In the genomic region with DNA sequence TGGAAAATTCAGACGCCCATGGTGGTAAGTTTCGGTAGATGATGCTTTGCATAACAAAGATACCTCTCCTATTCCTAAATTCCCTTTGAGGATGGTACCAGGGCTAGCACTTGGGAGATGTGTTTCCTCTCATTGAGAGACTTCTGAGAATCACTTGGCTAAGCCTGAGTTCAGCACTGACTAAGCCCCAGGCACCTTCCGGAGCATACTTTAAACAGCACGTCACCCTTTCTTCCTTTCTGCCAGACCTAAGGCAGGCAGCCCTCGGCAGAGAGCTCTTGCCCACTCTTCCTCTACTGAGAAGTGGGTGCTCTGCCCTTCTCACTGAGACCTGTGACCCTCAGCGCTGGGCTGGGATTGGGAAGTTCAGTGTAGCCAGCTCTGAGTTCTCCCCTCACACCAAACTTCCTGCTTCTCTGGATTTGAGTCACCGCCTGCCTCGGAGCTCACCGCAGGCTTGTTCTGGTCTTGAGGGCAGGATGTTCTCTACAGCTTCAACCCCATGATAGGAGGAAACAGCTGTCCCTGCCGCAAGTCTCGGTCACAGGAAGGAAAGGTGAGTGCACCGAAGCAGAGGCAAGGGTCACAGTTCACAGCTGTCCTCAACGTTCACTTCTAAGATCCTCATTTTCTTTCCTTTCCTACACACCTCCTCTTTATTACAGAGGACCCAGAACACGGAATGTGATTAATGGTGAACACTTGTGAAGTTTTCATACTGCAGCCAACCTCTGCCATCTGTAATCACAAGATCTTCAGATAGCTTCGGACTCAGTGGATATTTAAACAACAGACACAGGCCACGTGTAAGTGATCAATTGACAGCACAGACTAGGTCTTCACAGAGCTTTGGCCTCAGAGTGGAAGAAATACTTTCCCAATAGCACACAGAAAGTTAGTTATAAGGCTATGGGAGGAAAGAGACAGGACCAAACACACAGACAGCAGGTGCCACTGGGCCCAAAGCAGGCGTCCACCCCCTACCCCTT, we compare ENCODE assay signal across 9 mouse cellular contexts. TPM values are rescaled to one million over a fixed set of nuclear protein-coding genes. Genes with fewer than 3 reads are reported as not detected.
DNase-seq lines count a peak whose midpoint lies in the region; ATAC-seq and TF ChIP-seq lines count a peak whose summit lies in the region.
"Had no signal": no experiment of that assay in that cellular context is flagged by ENCODE, and none has a peak within 500 bp of the region (broad histone marks: within the 10 kb centered on the region; RNA-seq: fewer than 3 reads in every experiment).

No protein-coding gene starts in this region.

- no peak for TF ChIP-seq CTCF in spleen, adult 2 months (IDR thresholded peaks at IDR 0.05; ENCODE audit: extremely low read depth, insufficient read depth, insufficient read length, insufficient replicate concordance)

- WGBS in liver, embryonic 16.5 days (ENCODE audit: insufficient replicate concordance) = 20% methylated on average over 17 of the region's 17 CpGs
- WGBS in spleen, adult 2 months = 5% methylated on average over 17 of the region's 17 CpGs

- DNase-seq in heart, postnatal 25 days (ENCODE audit: low spot score) = peak; percentile 4
- peak; percentile 82 for DNase-seq in spleen, adult 2 months (ENCODE audit: low read depth in 1 of 2, low spot score in 2 of 2)
- no peak for DNase-seq in urinary bladder, adult 18-20 months (ENCODE audit: low spot score in 2 of 2)
- DNase-seq in gastrocnemius, postnatal 36 days = no peak
- no peak for DNase-seq in left cerebral cortex, adult 11 months (ENCODE audit: low spot score)
- DNase-seq: layer of hippocampus, adult 9-11 months had no signal

- H3K4me1 ChIP-seq in liver, embryonic 16.5 days (ENCODE audit: control insufficient read depth, low read depth, low read length) = no peaks in the 10 kb centered on the region
- H3K4me1 ChIP-seq in spleen, adult 2 months (ENCODE audit: control insufficient read depth, insufficient read depth, insufficient read length) = peaks cover 13% of the 10 kb centered on the region

- intact Hi-C loops in heart, postnatal 25 days (cut with DNase I) = no loop called here
- intact Hi-C loops in gastrocnemius, postnatal 36 days (cut with DNase I) = no loop called here

- peak overlapping the region; percentile 22; the same call in 1 of the 2 replicates for H3K27ac ChIP-seq in liver, embryonic 16.5 days (ENCODE audit: low read length)
- peak overlapping the region; percentile 96 for H3K27ac ChIP-seq in spleen, adult 2 months (ENCODE audit: insufficient read depth, low read length)

- peak overlapping the region; percentile 20; the same call in 1 of the 2 replicates for H3K4me2 ChIP-seq in liver, embryonic 16.5 days (ENCODE audit: low read depth, low read length)

- H3K4me3 ChIP-seq in liver, embryonic 16.5 days (ENCODE audit: low read depth, low read length) = no peak overlapping the region
- peak overlapping the region; percentile 28; the same call in 1 of the 2 replicates for H3K4me3 ChIP-seq in spleen, adult 2 months (ENCODE audit: extremely low read depth, insufficient read depth, insufficient read length)

- ATAC-seq in activated CD4-positive, CD25-positive, alpha-beta regulatory T cell, adult 4 months = peak; percentile 98
- peak; percentile 53 for ATAC-seq in liver, embryonic 16.5 days (ENCODE audit: low read depth)
- ATAC-seq in frontal cortex, adult (ENCODE audit: low TSS enrichment) = no peak

- H3K9ac ChIP-seq in liver, embryonic 16.5 days (ENCODE audit: low read depth, low read length) = no peak overlapping the region

- no peaks in the 10 kb centered on the region for H3K9me3 ChIP-seq in liver, embryonic 16.5 days (replicated peaks; ENCODE audit: control insufficient read depth, low read length)

- no peaks in the 10 kb centered on the region for H3K27me3 ChIP-seq in liver, embryonic 16.5 days (ENCODE audit: control insufficient read depth, insufficient read depth, low read depth, low read length)
- H3K27me3 ChIP-seq in spleen, adult 2 months (ENCODE audit: control insufficient read depth, insufficient read depth, low read length) = no peaks in the 10 kb centered on the region

- TF ChIP-seq POLR2A in spleen, adult 2 months (IDR thresholded peaks at IDR 0.05; ENCODE audit: low read depth, low read length) = no peak

- no peaks in the 10 kb centered on the region for H3K36me3 ChIP-seq in liver, embryonic 16.5 days (ENCODE audit: control insufficient read depth, insufficient read depth)
- H3K36me3 ChIP-seq in spleen, adult 2 months (ENCODE audit: control insufficient read depth, insufficient read depth, low read length) = no peaks in the 10 kb centered on the region

RNA-seq across cellular contexts. Expression of gene AA467197, which starts 15.6 kb away (rescaled TPM):
- under 1 TPM in 1 of 2 experiments, not detected in 1; 0.73 TPM for polyA plus RNA-seq in activated CD4-positive, CD25-positive, alpha-beta regulatory T cell, adult 4 months (2017; shearing (Covaris generic))
- not detected for total RNA-seq in heart, postnatal 25 days (2021)
- polyA plus RNA-seq in liver, embryonic 16.5 days (2015; fragmentation: Nextera tagmentation; extraction: Ambion mirVana) = 1.7 and 2.5 TPM in 2 replicates
- polyA plus RNA-seq in spleen, adult 2 months (2012; rRNA removed) = 0.18 TPM in 2 replicates
- total RNA-seq in gastrocnemius, postnatal 36 days (2021) = under 1 TPM in 1 of 2 experiments, not detected in 1; 0.56 TPM

RNA-seq across cellular contexts. Expression of gene Gatm, which starts 41.3 kb away (rescaled TPM):
- polyA plus RNA-seq in activated CD4-positive, CD25-positive, alpha-beta regulatory T cell, adult 4 months (2017; shearing (Covaris generic)) = under 1 TPM; 0.28 to 0.57 TPM
- 1 to 10 TPM; 4.4 to 4.8 TPM for total RNA-seq in heart, postnatal 25 days (2021)
- 27.4 and 29.7 TPM in 2 replicates for polyA plus RNA-seq in liver, embryonic 16.5 days (2015; fragmentation: Nextera tagmentation; extraction: Ambion mirVana)
- polyA plus RNA-seq in spleen, adult 2 months (2012; rRNA removed) = 16.3 and 17.4 TPM in 2 replicates
- 1 to 10 TPM; 5.6 to 9.1 TPM for total RNA-seq in gastrocnemius, postnatal 36 days (2021)

RNA-seq across cellular contexts. Expression of gene Slc30a4, which starts 50.1 kb away (rescaled TPM):
- polyA plus RNA-seq in activated CD4-positive, CD25-positive, alpha-beta regulatory T cell, adult 4 months (2017; shearing (Covaris generic)) = under 1 TPM; 0.51 to 0.79 TPM
- total RNA-seq in heart, postnatal 25 days (2021) = 1 to 10 TPM; 8.2 to 8.9 TPM
- polyA plus RNA-seq in liver, embryonic 16.5 days (2015; fragmentation: Nextera tagmentation; extraction: Ambion mirVana) = 0.98 and 1.0 TPM in 2 replicates
- polyA plus RNA-seq in spleen, adult 2 months (2012; rRNA removed) = 1.8 TPM in 2 replicates
- total RNA-seq in gastrocnemius, postnatal 36 days (2021) = 10 to 100 TPM; 12.1 to 12.4 TPM

Comparison
In these comparisons a context has a peak if more than half of its experiments do, and no peak if none do; other contexts are left out.
1. DNase-seq: peak in heart, postnatal 25 days (single experiment) and spleen, adult 2 months (2 of 2); none in urinary bladder, adult 18-20 months (0 of 2), gastrocnemius, postnatal 36 days (0 of 2) and left cerebral cortex, adult 11 months (single experiment).
2. RNA of gene Gatm, which starts 41.3 kb away (polyA plus RNA-seq): 27.4 to 29.7 TPM in liver, embryonic 16.5 days and 16.3 to 17.4 TPM in spleen, adult 2 months; 0.28 to 0.57 TPM in activated CD4-positive, CD25-positive, alpha-beta regulatory T cell, adult 4 months; every median in the first group is over 10 times any median in the second.